Mouse (Mus musculus) neural tube, embryonic 11.5 days (tissue): ENCODE data around the gene 1700016H13Rik. TPM values are rescaled to one million over a fixed set of nuclear protein-coding genes. Genes with fewer than 3 reads are reported as not detected.
A peak's percentile ranks its signal among the peaks of the same experiment; 100 is the strongest.

Experiments
- ATAC-seq: fragments of 200-750 bp; cut with Nextera tagmentation; 2 replicates; pipeline ENCODE4 v1.8.0; 2017; ENCODE audit warnings: moderate number of reproducible peaks, mild to moderate bottlenecking, moderate TSS enrichment, moderate library complexity; ENCODE audit not compliant: insufficient read depth, low FRiP score, low TSS enrichment
- DNase-seq: peaks from one replicate; pipeline ENCODE4 v3.0.0-alpha.2; 2015; ENCODE audit warnings: low spot score
- H3K27ac ChIP-seq: fragments of 300-500 bp; sonication (generic); 2 replicates; pipeline ENCODE4 v1.5.1; 2014; ENCODE audit warnings: low read depth, mild to moderate bottlenecking, low read length
- H3K27me3 ChIP-seq: fragments of 300-500 bp; sonication (generic); 2 replicates; pipeline ENCODE4 v1.6.1; 2014; ENCODE audit warnings: mild to moderate bottlenecking, low read length, mixed read lengths; ENCODE audit not compliant: control insufficient read depth, insufficient read depth
- H3K36me3 ChIP-seq: fragments of 300-500 bp; sonication (generic); 2 replicates; pipeline ENCODE4 v1.6.1; 2014; ENCODE audit warnings: mild to moderate bottlenecking, low read length, moderate library complexity, mixed read lengths; ENCODE audit not compliant: control insufficient read depth, insufficient read depth
- H3K4me1 ChIP-seq: fragments of 300-500 bp; sonication (generic); 2 replicates; pipeline ENCODE4 v1.6.1; 2014; ENCODE audit warnings: low read length, mixed read lengths; ENCODE audit not compliant: control insufficient read depth, insufficient read depth
- H3K4me2 ChIP-seq: fragments of 300-500 bp; sonication (generic); 2 replicates; pipeline ENCODE4 v1.6.1; 2014; ENCODE audit warnings: low read depth, mild to moderate bottlenecking, moderate library complexity
- H3K4me3 ChIP-seq: fragments of 300-500 bp; sonication (generic); 2 replicates; pipeline ENCODE4 v1.5.1; 2014; ENCODE audit warnings: low read depth, low read length
- H3K9ac ChIP-seq: fragments of 300-500 bp; sonication (generic); 2 replicates; pipeline ENCODE4 v1.6.1; 2014; ENCODE audit warnings: mild to moderate bottlenecking, low read length
- H3K9me3 ChIP-seq: fragments of 300-500 bp; sonication (generic); 2 replicates; pipeline ENCODE4 v1.6.1; 2016; ENCODE audit warnings: low read length; ENCODE audit not compliant: control insufficient read depth
- WGBS: fragments of 180-500 bp; shearing (Covaris S2); extraction: QIAGEN DNeasy Blood & Tissue Kit; methylation state at CpG from one replicate; pipeline ENCODE4 v1.1.7; 2014; 5-methylcytosine and 5-hydroxymethylcytosine counted together
- polyA plus RNA-seq: library from polyadenylated mRNA; unstranded; fragments of >200 nt; fragmentation: Nextera tagmentation; extraction: Ambion mirVana; gene quantifications from 2 replicates; pipeline ENCODE4 v1.2.1, GENCODE M21; 2014

1700016H13Rik gene
- polyA plus RNA-seq, 1 experiment from 2014 or later: 0.48 TPM

DNA sequence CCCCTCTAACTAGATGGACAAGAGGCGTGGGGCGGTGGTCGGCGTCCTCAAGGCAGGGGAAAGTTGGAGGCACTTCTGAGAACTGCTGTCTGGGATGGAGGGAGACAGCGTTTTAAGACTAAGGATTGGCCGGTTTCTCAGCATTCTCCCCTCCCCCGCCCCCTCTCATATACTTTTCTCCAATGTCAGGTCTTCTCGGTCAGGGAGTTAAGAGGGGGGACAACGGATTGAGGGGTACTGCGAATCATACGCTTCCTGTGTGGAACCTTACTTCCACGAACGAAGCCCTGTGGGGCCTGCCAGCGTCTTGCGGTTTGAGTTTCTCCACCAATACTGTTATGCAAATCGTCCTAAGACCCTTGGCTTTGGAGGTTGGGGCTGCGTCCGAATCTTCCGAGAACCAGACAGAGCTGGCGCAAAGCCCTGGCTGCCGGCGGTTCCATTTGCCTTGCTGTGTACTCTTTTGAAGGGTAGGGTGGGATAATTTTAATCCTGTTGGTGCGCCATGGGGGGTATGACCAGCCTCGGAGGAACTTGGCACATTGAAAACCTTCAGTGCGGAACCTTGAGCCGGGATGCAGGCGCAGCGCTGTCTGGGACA, 37.3 kb upstream of the 1700016H13Rik start:
- Histone ChIP-seq H3K4me3 (peak overlapping the region; percentile 36), H3K9me3 (no peaks in the 10 kb centered on the region)

DNA sequence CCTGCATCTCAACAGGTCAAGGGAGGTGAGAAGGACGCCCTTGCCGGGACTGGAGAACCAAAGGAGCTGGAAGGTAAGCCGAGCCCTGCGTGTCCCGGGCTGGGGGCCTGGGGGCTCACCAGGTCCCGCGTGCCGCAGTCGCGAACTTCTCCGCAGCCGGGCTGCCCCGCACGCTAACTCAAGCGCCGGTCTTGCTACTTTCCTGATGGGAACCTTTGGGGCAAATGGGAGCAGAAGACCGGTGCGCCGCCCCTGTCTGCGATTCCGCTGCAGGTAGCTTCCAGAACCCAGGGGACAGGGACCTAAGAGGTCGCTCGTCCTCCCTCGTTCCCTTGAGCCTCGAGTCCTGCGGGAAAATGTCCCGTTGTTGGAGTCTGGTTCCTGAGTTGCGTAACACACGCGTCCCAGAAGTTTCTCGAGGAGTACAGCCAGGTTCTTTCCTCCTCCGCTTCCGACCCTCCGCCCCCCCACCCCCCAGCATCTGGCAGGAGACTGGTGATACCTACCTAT, 36.8 kb upstream of the 1700016H13Rik start:
- peaks cover 19% of the 10 kb centered on the region for H3K27me3 ChIP-seq
- H3K4me1 ChIP-seq: peaks cover 8% of the 10 kb centered on the region; the same call in 1 of the 2 replicates
- H3K4me3 ChIP-seq: peak overlapping the region; percentile 36
- no peak for DNase-seq
- no peak overlapping the region for H3K27ac ChIP-seq
- under 1% methylated on average over 34 of the region's 34 CpGs for WGBS
- peak overlapping the region; percentile 98 for H3K4me2 ChIP-seq
- H3K9ac ChIP-seq: peak overlapping the region; percentile 5
- peak; percentile 27; the same call in 1 of the 2 replicates for ATAC-seq
- H3K9me3 ChIP-seq: no peaks in the 10 kb centered on the region
- no peaks in the 10 kb centered on the region for H3K36me3 ChIP-seq

More for the DNA sequence above, 37.3 kb upstream of the 1700016H13Rik start:
- H3K4me1 ChIP-seq: peaks cover 8% of the 10 kb centered on the region; the same call in 1 of the 2 replicates
- H3K27ac ChIP-seq: no peak overlapping the region
- peak overlapping the region; percentile 5 for H3K9ac ChIP-seq
- ATAC-seq (no peak), DNase-seq (peak; percentile 46)
- WGBS: under 1% methylated on average over 28 of the region's 28 CpGs
- no peaks in the 10 kb centered on the region for H3K36me3 ChIP-seq
- H3K4me2 ChIP-seq: peak overlapping the region; percentile 98
- H3K27me3 ChIP-seq: peaks cover 19% of the 10 kb centered on the region

DNA sequence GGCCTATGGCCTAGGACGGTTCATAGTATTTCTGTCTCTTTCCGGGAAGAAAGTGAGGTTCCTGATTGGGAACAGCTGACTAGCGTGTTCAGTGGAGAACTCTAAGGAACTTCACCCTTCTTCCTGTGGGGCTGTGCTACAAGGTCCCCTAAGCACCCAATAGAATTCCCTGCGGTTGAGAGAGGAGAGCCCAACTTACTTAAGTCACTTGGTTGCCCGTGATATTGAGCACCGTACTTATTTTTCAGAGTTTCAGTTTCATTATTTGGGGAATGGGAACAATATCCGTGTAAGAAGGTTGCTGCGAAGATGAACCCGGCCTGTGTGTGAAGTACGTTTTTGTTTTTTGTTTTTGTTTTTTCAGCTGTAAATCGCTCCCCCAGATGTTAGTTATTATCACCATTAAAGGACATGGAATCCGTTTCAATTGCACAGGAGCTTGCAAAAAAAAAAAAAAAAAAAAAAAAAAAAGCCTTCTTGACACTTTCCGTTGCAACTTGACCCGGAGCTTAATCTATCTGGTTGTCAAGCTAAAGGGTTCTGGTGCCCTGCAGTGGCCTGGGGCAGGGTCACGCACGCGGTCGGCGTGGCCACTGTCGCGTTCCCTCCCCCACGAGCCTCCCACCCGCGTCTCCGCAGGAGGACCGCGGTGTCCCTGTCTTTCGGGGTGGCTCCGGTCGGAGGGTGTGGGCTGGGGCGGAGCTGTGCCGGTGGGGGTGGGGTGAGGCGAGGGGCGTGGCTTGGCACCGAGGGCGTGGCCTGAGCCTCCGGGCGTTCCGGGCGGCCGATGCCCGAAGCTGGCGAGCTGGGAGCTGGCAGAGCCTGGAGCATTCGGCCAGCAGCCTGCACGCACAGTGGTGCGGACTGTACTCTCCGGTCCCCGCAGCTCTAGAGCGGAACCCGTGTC, 36.1 kb upstream of the 1700016H13Rik start, which contains the start of gene Aff1:
TSS of gene Aff1 (plus strand) at position 751 of the 907 bp plus-strand sequence.
- no peaks in the 10 kb centered on the region for H3K36me3 ChIP-seq
- H3K9ac ChIP-seq: peak within 1 kb of the TSS; percentile 5
- 5% methylated on average over 48 of the region's 50 CpGs for WGBS
- peaks cover 19% of the 10 kb centered on the region for H3K27me3 ChIP-seq
- DNase-seq (peak; percentile 87), ATAC-seq (peak; percentile 91)
- H3K4me3 ChIP-seq: peak within 1 kb of the TSS; percentile 36
- H3K4me1 ChIP-seq: peaks cover 8% of the 10 kb centered on the region; the same call in 1 of the 2 replicates
- H3K9me3 ChIP-seq: no peaks in the 10 kb centered on the region
- H3K4me2 ChIP-seq: peak within 1 kb of the TSS; percentile 98
- no peak within 1 kb of the TSS for H3K27ac ChIP-seq

DNA sequence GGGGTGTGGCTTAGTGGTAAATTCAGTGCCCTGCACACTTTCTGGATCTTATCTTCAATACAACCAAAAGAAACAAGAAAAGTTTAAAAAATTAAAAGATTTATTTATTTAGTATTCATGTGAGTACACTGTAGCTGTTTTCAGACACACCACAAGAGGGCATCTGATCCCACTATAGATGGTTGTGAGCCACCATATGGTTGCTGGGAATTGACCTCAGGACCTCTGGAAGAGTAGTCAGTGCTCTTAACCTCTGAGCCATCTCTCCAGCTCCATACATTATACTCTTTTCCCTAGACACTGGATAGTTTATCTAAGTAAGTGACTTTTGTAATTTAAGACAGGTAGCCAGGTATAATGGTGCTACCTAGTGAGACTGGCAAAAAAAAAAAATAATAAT, 35.4 kb upstream of the 1700016H13Rik start:
- Histone ChIP-seq H3K4me1 (peaks cover 8% of the 10 kb centered on the region; the same call in 1 of the 2 replicates), H3K36me3 (no peaks in the 10 kb centered on the region), H3K9me3 (no peaks in the 10 kb centered on the region), H3K27ac (no peak overlapping the region), H3K27me3 (peaks cover 19% of the 10 kb centered on the region), H3K4me2 (peak overlapping the region; percentile 98; the same call in 1 of the 2 replicates), H3K4me3 (no peak overlapping the region), H3K9ac (no peak overlapping the region)
- ATAC-seq: no peak
- DNase-seq: no peak

DNA sequence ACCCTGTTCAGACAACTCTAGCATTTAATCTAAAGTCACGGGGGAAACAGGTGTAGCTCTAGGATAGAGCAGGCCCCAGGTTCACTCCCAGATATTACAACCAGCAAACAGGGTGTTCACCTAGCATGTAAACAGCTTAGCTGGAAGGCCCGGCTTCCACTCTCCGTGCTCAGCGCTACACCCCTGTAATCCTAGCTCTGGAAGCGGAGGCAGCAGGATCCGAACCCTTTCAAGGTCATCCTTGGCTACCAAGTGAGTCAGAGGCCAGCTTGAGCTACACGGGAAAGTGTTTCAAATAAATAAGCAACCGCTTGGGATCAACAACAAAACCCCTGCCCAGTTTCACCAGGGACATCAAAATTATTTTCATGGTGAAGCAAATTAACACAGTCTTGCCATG, 34.4 kb upstream of the 1700016H13Rik start:
- Histone ChIP-seq H3K4me2 (no peak overlapping the region), H3K36me3 (no peaks in the 10 kb centered on the region), H3K9me3 (no peaks in the 10 kb centered on the region), H3K4me1 (peaks cover 8% of the 10 kb centered on the region; the same call in 1 of the 2 replicates), H3K27ac (no peak overlapping the region), H3K9ac (no peak overlapping the region), H3K4me3 (no peak overlapping the region), H3K27me3 (peaks cover 19% of the 10 kb centered on the region)
- WGBS: 93% methylated on average over 8 of the region's 8 CpGs
- ATAC-seq (no peak), DNase-seq (no peak)

DNA sequence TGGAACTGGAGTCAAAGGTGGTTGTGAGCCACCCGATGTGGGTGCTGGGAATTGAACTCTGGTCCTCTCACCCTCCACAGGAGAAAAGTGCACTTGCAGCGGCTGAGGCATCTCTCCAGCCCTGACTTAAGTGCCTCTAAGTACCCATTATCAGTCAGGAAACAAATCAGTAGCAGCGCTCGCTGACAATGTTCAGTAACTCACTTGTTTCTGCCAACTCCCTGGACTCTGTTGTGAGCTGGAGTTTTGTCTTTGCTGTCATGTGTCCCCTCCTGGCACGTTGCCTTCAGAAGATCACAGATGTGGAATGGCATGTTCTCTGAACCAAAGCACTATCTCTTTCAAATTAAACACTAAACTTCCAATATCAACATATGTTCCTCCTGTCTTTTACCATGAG, 33.8 kb upstream of the 1700016H13Rik start:
- no peak for ATAC-seq
- H3K9ac ChIP-seq: no peak overlapping the region
- no peak overlapping the region for H3K4me2 ChIP-seq
- H3K27ac ChIP-seq: no peak overlapping the region
- no peak for DNase-seq
- 84% methylated on average over 5 of the region's 5 CpGs for WGBS
- no peak overlapping the region for H3K4me3 ChIP-seq
- peaks cover 8% of the 10 kb centered on the region; the same call in 1 of the 2 replicates for H3K4me1 ChIP-seq
- peaks cover 19% of the 10 kb centered on the region for H3K27me3 ChIP-seq
- no peaks in the 10 kb centered on the region for H3K9me3 ChIP-seq
- H3K36me3 ChIP-seq: no peaks in the 10 kb centered on the region

DNA sequence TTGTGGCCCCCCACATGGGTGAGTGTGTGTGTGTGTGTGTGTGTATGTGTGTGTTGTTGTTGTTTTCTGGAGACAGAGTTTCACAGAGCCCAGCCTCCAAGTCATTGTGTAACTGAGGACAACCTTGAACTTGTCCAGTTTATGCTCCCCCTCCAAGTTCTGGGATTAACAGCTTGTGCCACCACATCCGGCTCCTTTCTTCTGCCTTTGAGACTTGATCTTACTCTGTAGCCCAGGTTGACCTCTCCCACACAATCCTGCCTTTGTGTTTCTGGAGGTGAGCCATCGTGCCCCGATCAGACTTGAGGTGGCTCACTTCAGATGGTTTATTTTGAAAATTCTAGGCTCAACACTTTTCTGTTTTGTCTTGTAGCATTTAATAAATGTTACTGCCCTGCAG, 26.0 kb upstream of the 1700016H13Rik start:
- Histone ChIP-seq H3K36me3 (no peaks in the 10 kb centered on the region), H3K27ac (no peak overlapping the region), H3K9ac (no peak overlapping the region), H3K9me3 (no peaks in the 10 kb centered on the region), H3K27me3 (no peaks in the 10 kb centered on the region), H3K4me1 (no peaks in the 10 kb centered on the region), H3K4me2 (no peak overlapping the region), H3K4me3 (no peak overlapping the region)
- DNase-seq (no peak), ATAC-seq (no peak)
- WGBS: 69% methylated on average over 3 of the region's 3 CpGs

DNA sequence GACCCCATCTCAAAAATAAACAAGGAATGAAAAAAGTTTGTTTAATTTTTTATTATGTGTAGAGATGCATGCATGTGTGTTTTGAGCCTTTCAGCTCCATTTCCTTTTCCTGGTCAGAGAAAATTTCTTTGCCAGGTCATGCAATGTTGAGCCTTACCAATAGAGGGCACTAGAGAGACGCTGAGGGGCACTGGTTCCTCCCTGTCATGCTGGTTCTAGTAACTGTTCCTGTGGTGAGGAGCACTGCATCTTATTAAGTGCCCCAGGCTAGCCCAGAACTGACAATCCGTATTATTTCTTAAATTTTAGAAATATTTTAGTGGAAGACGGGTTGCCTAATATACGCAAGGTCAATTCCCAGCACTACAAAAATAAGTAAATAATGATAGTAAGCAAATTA, 24.6 kb upstream of the 1700016H13Rik start:
- no peaks in the 10 kb centered on the region for H3K4me1 ChIP-seq
- H3K4me2 ChIP-seq: no peak overlapping the region
- no peak overlapping the region for H3K27ac ChIP-seq
- H3K9ac ChIP-seq: no peak overlapping the region
- WGBS: 32% methylated on average over 4 of the region's 4 CpGs
- H3K27me3 ChIP-seq: no peaks in the 10 kb centered on the region
- H3K36me3 ChIP-seq: no peaks in the 10 kb centered on the region
- ATAC-seq (no peak), DNase-seq (peak; percentile 69)
- H3K4me3 ChIP-seq: no peak overlapping the region
- H3K9me3 ChIP-seq: no peaks in the 10 kb centered on the region
